In genomic region chr14:99748166-99748565, GRCm38 (mm10) we compare ENCODE assay signal across 10 mouse cellular contexts.
DNase-seq lines count a peak whose midpoint lies in the region; ATAC-seq and TF ChIP-seq lines count a peak whose summit lies in the region.
"Had no signal": no experiment of that assay in that cellular context is flagged by ENCODE, and none has a peak within 500 bp of the region (broad histone marks: within the 10 kb centered on the region; RNA-seq: fewer than 3 reads in every experiment).

No protein-coding gene starts in this region.

- H3K4me1 ChIP-seq in neural tube, embryonic 14.5 days (ENCODE audit: control insufficient read depth, insufficient read depth, low read length), result peaks cover 2% of the 10 kb centered on the region; the same call in 1 of the 2 replicates
- no peaks in the 10 kb centered on the region for H3K4me1 ChIP-seq in thymus, adult 2 months (replicated peaks; ENCODE audit: control insufficient read depth, insufficient read depth, low read length)
- H3K4me1 ChIP-seq: limb, embryonic 12.5 days had no signal

- no peak overlapping the region for H3K27ac ChIP-seq in neural tube, embryonic 14.5 days (ENCODE audit: low read depth, low read length)
- no peak overlapping the region for H3K27ac ChIP-seq in thymus, adult 2 months (ENCODE audit: control insufficient read depth, insufficient read depth, low read length)
- H3K27ac ChIP-seq: limb, embryonic 12.5 days had no signal

- no peaks in the 10 kb centered on the region for H3K36me3 ChIP-seq in neural tube, embryonic 14.5 days (ENCODE audit: control insufficient read depth, insufficient read depth, low read length)
- no peaks in the 10 kb centered on the region for H3K36me3 ChIP-seq in thymus, adult 2 months (ENCODE audit: control insufficient read depth, insufficient read depth, low read length)
- H3K36me3 ChIP-seq: limb, embryonic 12.5 days had no signal

- 40% methylated on average over 17 of the region's 17 CpGs for WGBS in neural tube, embryonic 14.5 days
- 93% methylated on average over 17 of the region's 17 CpGs for WGBS in thymus, adult 2 months

- H3K9ac ChIP-seq in neural tube, embryonic 14.5 days (replicated peaks; ENCODE audit: low read depth, low read length), result no peak overlapping the region
- H3K9ac ChIP-seq: limb, embryonic 12.5 days had no signal

- TF ChIP-seq POLR2A in thymus, adult 2 months (IDR thresholded peaks at IDR 0.05; ENCODE audit: control insufficient read depth, extremely low read depth, insufficient read depth, low read length, poor library complexity), result no peak

- TF ChIP-seq CTCF in thymus, adult 2 months (IDR thresholded peaks at IDR 0.05; ENCODE audit: borderline replicate concordance, control insufficient read depth, extremely low read depth, insufficient read depth, low read length, poor library complexity), result no peak

- no peaks in the 10 kb centered on the region for H3K27me3 ChIP-seq in neural tube, embryonic 14.5 days (ENCODE audit: control insufficient read depth, insufficient read depth, low read length)
- H3K27me3 ChIP-seq in thymus, adult 2 months (ENCODE audit: control insufficient read depth, insufficient read depth, low read length), result no peaks in the 10 kb centered on the region
- H3K27me3 ChIP-seq: limb, embryonic 12.5 days had no signal

- no peaks in the 10 kb centered on the region for H3K9me3 ChIP-seq in neural tube, embryonic 14.5 days (ENCODE audit: control insufficient read depth, low read length)
- H3K9me3 ChIP-seq: limb, embryonic 12.5 days had no signal

- peak; percentile 80 for ATAC-seq in neural tube, embryonic 14.5 days (ENCODE audit: low read depth)
- ATAC-seq in cerebellum, adult (ENCODE audit: insufficient number of reproducible peaks, low FRiP score, low TSS enrichment), result no peak
- ATAC-seq: activated CD4-positive, CD25-positive, alpha-beta regulatory T cell, adult 4 months had no signal

- DNase-seq in embryo, embryonic 11 days, result peak; percentile 30
- no peak for DNase-seq in embryo, embryonic 10 days (ENCODE audit: low spot score)
- DNase-seq in fibroblast of lung, adult 2 months (ENCODE audit: low read depth), result peak; percentile 18
- peak; percentile 25 to 42 for DNase-seq in layer of hippocampus, postnatal 36 days
- no peak for DNase-seq in thymus, adult 2 months
- DNase-seq in heart, adult 18-20 months, result no peak

- H3K4me2 ChIP-seq in neural tube, embryonic 14.5 days (ENCODE audit: low read depth, low read length), result peak overlapping the region; percentile 25; the same call in 1 of the 2 replicates
- H3K4me2 ChIP-seq: limb, embryonic 12.5 days had no signal

- H3K4me3 ChIP-seq in neural tube, embryonic 14.5 days (ENCODE audit: low read depth, low read length), result no peak overlapping the region
- no peak overlapping the region for H3K4me3 ChIP-seq in thymus, adult 2 months (ENCODE audit: control insufficient read depth, insufficient read depth, low read length)
- H3K4me3 ChIP-seq: limb, embryonic 12.5 days had no signal

Comparison
In these comparisons a context has a peak if more than half of its experiments do, and no peak if none do; other contexts are left out.
1. DNase-seq: peak in embryo, embryonic 11 days (single experiment), fibroblast of lung, adult 2 months (single experiment) and layer of hippocampus, postnatal 36 days (2 of 2); none in embryo, embryonic 10 days (single experiment), thymus, adult 2 months (single experiment) and heart, adult 18-20 months (0 of 2).